Mouse (Mus musculus): Measurements from ENCODE around the gene Pign. TPM values are rescaled to one million over a fixed set of nuclear protein-coding genes. Genes with fewer than 3 reads are reported as not detected.

Gene Pign
- polyA plus RNA-seq, 1 experiment from 2014 or later: 14.4 TPM

DNA sequence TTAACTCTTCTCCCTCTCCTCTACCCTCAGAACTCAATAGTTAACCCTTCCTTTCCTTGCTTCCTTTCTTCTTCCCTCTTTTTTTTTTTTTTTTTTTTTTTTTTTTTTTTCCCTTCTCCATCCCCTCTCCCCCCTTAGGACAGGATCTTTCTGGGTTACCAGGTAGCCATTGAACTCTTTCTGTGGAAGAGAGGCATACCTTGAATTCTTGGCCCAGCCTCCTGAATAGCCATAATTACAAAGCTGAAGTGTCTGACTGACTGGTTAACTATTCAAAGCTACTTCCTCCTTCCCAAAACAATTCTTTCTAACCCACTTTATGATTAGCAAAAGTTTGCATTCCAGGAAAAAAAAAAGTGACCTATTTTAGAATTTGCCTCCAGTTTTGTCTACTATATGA, 6.2 kb upstream of the Pign start:
- no peak overlapping the region for H3K9ac ChIP-seq (ENCODE audit: low read length)
- no peak overlapping the region for H3K4me3 ChIP-seq (ENCODE audit: low read depth, low read length)
- H3K9me3 ChIP-seq (ENCODE audit: control insufficient read depth, low read length): no peaks in the 10 kb centered on the region
- ATAC-seq (ENCODE audit: insufficient read depth, low FRiP score, low TSS enrichment) (no peak), DNase-seq (ENCODE audit: low spot score) (no peak)
- no peaks in the 10 kb centered on the region for H3K27me3 ChIP-seq (ENCODE audit: control insufficient read depth, insufficient read depth, low read length)
- H3K4me2 ChIP-seq (ENCODE audit: low read depth): no peak overlapping the region
- no peak overlapping the region for H3K27ac ChIP-seq (ENCODE audit: low read depth, low read length)
- H3K36me3 ChIP-seq (ENCODE audit: control insufficient read depth, insufficient read depth, low read length): no peaks in the 10 kb centered on the region
- no peaks in the 10 kb centered on the region for H3K4me1 ChIP-seq (ENCODE audit: control insufficient read depth, insufficient read depth, low read length)

DNA sequence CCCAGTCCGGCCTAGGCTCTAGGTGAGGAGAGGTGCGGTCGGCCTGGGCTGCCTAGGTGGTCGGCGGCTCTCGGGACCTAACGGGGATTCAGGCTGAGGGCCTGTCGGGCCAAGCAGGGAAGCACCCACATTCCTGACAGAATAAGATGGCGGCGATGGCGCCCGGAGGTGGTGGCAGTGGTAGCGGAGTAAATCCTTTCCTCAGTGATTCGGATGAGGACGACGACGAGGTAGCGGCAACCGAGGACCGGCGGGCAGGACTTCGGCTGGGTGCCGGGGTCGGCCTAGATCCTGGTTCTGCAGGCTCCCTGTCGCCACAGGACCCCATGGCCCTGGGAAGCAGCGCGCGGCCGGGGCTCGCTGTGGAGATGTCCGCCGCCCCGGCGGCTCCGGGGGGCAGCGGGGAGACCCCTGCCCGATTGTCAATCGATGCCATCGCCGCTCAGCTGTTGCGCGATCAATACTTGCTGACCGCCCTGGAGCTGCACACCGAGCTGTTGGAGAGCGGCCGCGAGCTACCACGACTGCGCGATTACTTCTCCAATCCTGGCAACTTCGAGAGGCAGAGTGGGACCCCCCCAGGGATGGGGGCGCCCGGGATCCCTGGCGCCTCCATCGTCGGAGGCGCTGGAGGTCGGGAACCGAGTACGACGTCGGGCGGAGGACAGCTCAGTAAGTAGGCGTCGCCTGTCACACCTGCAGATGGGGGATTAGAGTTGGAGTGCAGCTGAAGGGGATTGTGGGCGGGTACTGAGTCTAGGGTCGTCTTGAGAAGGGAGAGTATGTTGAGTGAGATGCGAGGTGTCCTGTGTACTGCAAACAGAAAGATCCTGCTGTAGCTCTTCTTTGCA, 710 bp upstream of the Pign start:
- H3K27me3 ChIP-seq (ENCODE audit: control insufficient read depth, insufficient read depth, low read length): no peaks in the 10 kb centered on the region
- H3K9ac ChIP-seq (ENCODE audit: low read length): peak overlapping the region; percentile 85
- peaks cover 5% of the 10 kb centered on the region; the same call in 1 of the 2 replicates for H3K4me1 ChIP-seq (ENCODE audit: control insufficient read depth, insufficient read depth, low read length)
- no peaks in the 10 kb centered on the region for H3K36me3 ChIP-seq (ENCODE audit: control insufficient read depth, insufficient read depth, low read length)
- peak; percentile 22 for ATAC-seq (ENCODE audit: insufficient read depth, low FRiP score, low TSS enrichment)
- WGBS: under 1% methylated on average over 68 of the region's 68 CpGs
- peak overlapping the region; percentile 87 for H3K4me2 ChIP-seq (ENCODE audit: low read depth)
- DNase-seq (ENCODE audit: low spot score): peak; percentile 35
- 0 out of 2 replicates have a peak overlapping the region, but pooled peaks have one; percentile 54 for H3K27ac ChIP-seq (ENCODE audit: low read depth, low read length)
- H3K4me3 ChIP-seq (ENCODE audit: low read depth, low read length): peak overlapping the region; percentile 94
- no peaks in the 10 kb centered on the region for H3K9me3 ChIP-seq (ENCODE audit: control insufficient read depth, low read length)

DNA sequence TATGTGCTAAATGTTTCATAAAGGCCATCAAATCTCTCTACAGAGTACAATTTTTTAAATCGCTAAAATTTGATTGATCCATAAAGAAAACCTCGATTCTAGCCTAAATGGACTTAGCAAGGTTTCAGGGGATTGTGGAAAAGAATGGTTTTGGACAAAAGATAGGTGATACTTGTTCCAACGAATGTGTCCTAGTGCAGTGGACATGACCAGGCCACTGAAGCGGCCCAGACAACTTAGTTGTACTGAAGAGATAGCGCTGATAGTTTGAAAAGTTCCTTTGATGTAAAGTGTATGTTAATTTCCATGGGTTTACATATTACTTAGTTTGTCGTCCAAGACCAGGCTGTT, 682 bp downstream of the Pign start:
- no peak overlapping the region for H3K27ac ChIP-seq (ENCODE audit: low read depth, low read length)
- peak overlapping the region; percentile 72 for H3K4me2 ChIP-seq (ENCODE audit: low read depth)
- ATAC-seq (ENCODE audit: insufficient read depth, low FRiP score, low TSS enrichment) (no peak), DNase-seq (ENCODE audit: low spot score) (no peak)
- H3K4me1 ChIP-seq (ENCODE audit: control insufficient read depth, insufficient read depth, low read length): peaks cover 5% of the 10 kb centered on the region; the same call in 1 of the 2 replicates
- WGBS: 10% methylated on average over 6 of the region's 6 CpGs
- H3K27me3 ChIP-seq (ENCODE audit: control insufficient read depth, insufficient read depth, low read length): no peaks in the 10 kb centered on the region
- no peaks in the 10 kb centered on the region for H3K9me3 ChIP-seq (ENCODE audit: control insufficient read depth, low read length)
- H3K4me3 ChIP-seq (ENCODE audit: low read depth, low read length): peak overlapping the region; percentile 94
- peak overlapping the region; percentile 71 for H3K9ac ChIP-seq (ENCODE audit: low read length)
- H3K36me3 ChIP-seq (ENCODE audit: control insufficient read depth, insufficient read depth, low read length): no peaks in the 10 kb centered on the region

DNA sequence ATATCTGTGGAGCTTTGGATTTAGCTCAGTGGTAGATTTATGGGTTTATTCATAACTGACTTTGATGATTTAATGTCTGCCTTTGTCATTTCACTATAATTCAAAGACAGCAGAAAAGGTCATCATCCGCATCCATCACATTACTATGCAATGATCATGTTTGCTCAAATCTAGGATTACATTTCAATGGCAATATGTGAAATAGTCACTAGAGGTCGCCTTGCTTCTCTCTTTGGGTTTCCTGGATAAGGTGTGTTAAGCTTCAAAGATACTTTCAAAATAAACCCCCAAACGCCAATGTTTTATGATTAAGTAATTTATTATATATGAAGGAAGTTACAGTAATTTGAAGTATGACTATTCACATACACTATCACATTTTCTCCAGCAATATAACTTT, 3.5 kb downstream of the Pign start:
- ATAC-seq (ENCODE audit: insufficient read depth, low FRiP score, low TSS enrichment): no peak
- DNase-seq (ENCODE audit: low spot score): no peak
- H3K27ac ChIP-seq (ENCODE audit: low read depth, low read length): no peak overlapping the region
- no peak overlapping the region for H3K4me2 ChIP-seq (ENCODE audit: low read depth)
- H3K4me1 ChIP-seq (ENCODE audit: control insufficient read depth, insufficient read depth, low read length): peaks cover 5% of the 10 kb centered on the region; the same call in 1 of the 2 replicates
- H3K36me3 ChIP-seq (ENCODE audit: control insufficient read depth, insufficient read depth, low read length): no peaks in the 10 kb centered on the region
- no peak overlapping the region for H3K9ac ChIP-seq (ENCODE audit: low read length)
- H3K4me3 ChIP-seq (ENCODE audit: low read depth, low read length): no peak overlapping the region
- WGBS: 25% methylated on average over 3 of the region's 3 CpGs
- no peaks in the 10 kb centered on the region for H3K27me3 ChIP-seq (ENCODE audit: control insufficient read depth, insufficient read depth, low read length)
- no peaks in the 10 kb centered on the region for H3K9me3 ChIP-seq (ENCODE audit: control insufficient read depth, low read length)

DNA sequence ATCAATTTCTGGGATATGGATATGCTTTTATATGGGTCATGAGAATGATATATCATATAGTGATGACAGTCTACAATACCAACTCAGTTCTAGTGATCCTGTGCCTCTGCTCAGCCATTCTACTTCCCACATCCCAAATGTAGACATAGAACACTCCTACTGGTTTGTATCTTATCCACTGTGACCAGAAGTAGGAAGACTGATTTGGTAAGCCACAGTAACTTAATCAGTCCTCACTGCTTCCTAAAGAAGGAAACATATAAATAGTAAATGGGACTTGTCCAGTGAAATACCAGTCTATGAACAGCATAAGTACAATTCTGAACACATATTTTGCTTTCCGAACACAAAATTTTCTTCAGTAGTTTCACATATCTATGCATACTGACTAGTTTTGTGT, 9.5 kb downstream of the Pign start:
- ATAC-seq (ENCODE audit: insufficient read depth, low FRiP score, low TSS enrichment): no peak
- H3K36me3 ChIP-seq (ENCODE audit: control insufficient read depth, insufficient read depth, low read length): no peaks in the 10 kb centered on the region
- no peak overlapping the region for H3K4me3 ChIP-seq (ENCODE audit: low read depth, low read length)
- no peak overlapping the region for H3K27ac ChIP-seq (ENCODE audit: low read depth, low read length)
- WGBS: 98% methylated on average over 1 of the region's 1 CpGs
- no peaks in the 10 kb centered on the region for H3K9me3 ChIP-seq (ENCODE audit: control insufficient read depth, low read length)
- no peak for DNase-seq (ENCODE audit: low spot score)
- H3K27me3 ChIP-seq (ENCODE audit: control insufficient read depth, insufficient read depth, low read length): no peaks in the 10 kb centered on the region
- no peak overlapping the region for H3K9ac ChIP-seq (ENCODE audit: low read length)
- no peaks in the 10 kb centered on the region for H3K4me1 ChIP-seq (ENCODE audit: control insufficient read depth, insufficient read depth, low read length)
- no peak overlapping the region for H3K4me2 ChIP-seq (ENCODE audit: low read depth)

DNA sequence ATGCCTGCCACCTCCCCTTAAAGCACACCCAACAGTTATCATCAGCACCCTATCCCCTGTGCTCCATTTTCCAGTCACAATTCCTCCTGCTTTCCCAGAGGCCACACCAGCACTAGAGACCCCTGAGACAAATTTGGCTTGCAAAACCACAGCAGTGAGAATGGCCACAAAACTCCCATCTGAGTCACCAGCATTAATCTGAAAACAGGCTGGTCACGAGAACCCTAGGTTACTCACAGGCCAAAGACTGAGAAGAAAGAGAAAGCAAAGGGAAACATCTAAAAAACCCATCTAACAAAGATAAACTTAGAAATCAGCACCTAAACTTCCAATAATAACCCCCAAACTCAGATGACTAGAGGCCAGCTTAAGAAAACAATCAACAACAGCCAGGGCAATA, 12.8 kb downstream of the Pign start:
- 91% methylated on average over 1 of the region's 1 CpGs for WGBS

DNA sequence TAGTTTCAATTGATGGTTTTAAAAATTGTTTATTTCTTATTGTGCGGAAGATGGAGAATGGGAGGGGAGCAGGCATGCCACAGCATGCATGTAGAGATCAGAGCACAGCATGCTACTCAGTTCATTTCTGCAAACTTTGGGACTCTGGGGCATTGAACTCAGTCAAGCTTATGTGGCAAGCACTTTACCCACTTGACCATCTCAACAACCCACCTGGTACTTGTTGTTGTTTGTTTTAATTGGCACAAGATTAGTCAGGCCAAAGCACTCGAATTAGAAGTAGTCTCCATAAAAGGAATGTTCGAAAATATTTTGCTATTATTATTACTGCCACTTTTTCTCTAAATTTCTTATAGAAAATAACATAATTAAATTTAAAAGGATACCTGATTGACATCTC, 19.4 kb downstream of the Pign start:
- Histone ChIP-seq H3K4me2 (ENCODE audit: low read depth) (no peak overlapping the region), H3K27me3 (ENCODE audit: control insufficient read depth, insufficient read depth, low read length) (no peaks in the 10 kb centered on the region)
- WGBS: 88% methylated on average over 3 of the region's 3 CpGs

More for the DNA sequence above, 12.8 kb downstream of the Pign start:
- Histone ChIP-seq H3K9ac (ENCODE audit: low read length) (no peak overlapping the region), H3K4me3 (ENCODE audit: low read depth, low read length) (no peak overlapping the region), H3K27ac (ENCODE audit: low read depth, low read length) (no peak overlapping the region), H3K36me3 (ENCODE audit: control insufficient read depth, insufficient read depth, low read length) (no peaks in the 10 kb centered on the region), H3K4me2 (ENCODE audit: low read depth) (no peak overlapping the region), H3K27me3 (ENCODE audit: control insufficient read depth, insufficient read depth, low read length) (no peaks in the 10 kb centered on the region), H3K4me1 (ENCODE audit: control insufficient read depth, insufficient read depth, low read length) (no peaks in the 10 kb centered on the region), H3K9me3 (ENCODE audit: control insufficient read depth, low read length) (no peaks in the 10 kb centered on the region)
- no peak for ATAC-seq (ENCODE audit: insufficient read depth, low FRiP score, low TSS enrichment)
- no peak for DNase-seq (ENCODE audit: low spot score)

DNA sequence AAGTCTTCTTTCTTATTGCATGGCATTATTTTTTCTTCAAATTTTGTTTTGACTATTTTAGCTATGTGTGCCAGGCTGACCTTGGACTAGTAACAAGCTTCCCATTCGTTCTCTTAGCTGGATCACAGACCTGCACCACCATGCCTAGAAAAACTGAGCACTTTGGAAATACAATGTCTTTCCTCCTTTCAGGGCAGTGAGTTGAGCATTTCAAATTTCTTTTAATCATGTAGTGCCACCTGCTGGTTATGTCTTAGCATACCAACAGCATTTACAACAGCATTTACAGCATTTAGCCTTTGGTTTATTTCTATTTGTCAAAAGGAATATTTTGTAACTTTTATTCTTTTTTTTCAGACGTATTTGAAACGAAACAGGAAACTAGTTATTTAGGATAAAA, 33.0 kb downstream of the Pign start:
- peak; percentile 45; the same call in 1 of the 2 replicates for ATAC-seq (ENCODE audit: insufficient read depth, low FRiP score, low TSS enrichment)

More for the DNA sequence above, 19.4 kb downstream of the Pign start:
- DNase-seq (ENCODE audit: low spot score) (no peak), ATAC-seq (ENCODE audit: insufficient read depth, low FRiP score, low TSS enrichment) (no peak)
- H3K9me3 ChIP-seq (ENCODE audit: control insufficient read depth, low read length): no peaks in the 10 kb centered on the region
- H3K36me3 ChIP-seq (ENCODE audit: control insufficient read depth, insufficient read depth, low read length): no peaks in the 10 kb centered on the region
- no peaks in the 10 kb centered on the region for H3K4me1 ChIP-seq (ENCODE audit: control insufficient read depth, insufficient read depth, low read length)
- no peak overlapping the region for H3K27ac ChIP-seq (ENCODE audit: low read depth, low read length)
- no peak overlapping the region for H3K4me3 ChIP-seq (ENCODE audit: low read depth, low read length)
- H3K9ac ChIP-seq (ENCODE audit: low read length): no peak overlapping the region

DNA sequence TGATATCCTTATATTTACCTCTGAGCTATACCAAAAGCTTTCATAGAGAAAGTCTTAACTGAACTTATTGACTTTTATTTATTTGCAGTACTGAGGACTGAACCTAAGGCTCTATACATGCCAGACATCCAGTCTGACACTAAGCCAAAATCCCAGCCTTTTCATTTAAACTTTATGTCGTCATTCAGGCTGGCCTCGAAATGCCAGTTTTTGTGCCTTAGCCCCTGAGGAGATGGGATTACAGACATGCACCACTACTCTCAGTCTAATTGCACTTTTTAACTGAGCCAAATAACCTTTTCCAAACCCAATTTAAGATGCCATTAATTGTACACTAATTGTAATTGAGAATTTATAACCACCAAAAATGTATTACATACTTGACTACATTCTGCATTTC, 73.8 kb downstream of the Pign start:
- ATAC-seq (ENCODE audit: insufficient read depth, low FRiP score, low TSS enrichment): no peak
- WGBS: 71% methylated on average over 2 of the region's 2 CpGs
- no peak overlapping the region for H3K9ac ChIP-seq (ENCODE audit: low read length)

More for the DNA sequence above, 33.0 kb downstream of the Pign start:
- no peak overlapping the region for H3K27ac ChIP-seq (ENCODE audit: low read depth, low read length)
- WGBS: 53% methylated on average over 3 of the region's 3 CpGs
- DNase-seq (ENCODE audit: low spot score): peak; percentile 12
- H3K4me3 ChIP-seq (ENCODE audit: low read depth, low read length): no peak overlapping the region
- H3K4me2 ChIP-seq (ENCODE audit: low read depth): no peak overlapping the region
- H3K36me3 ChIP-seq (ENCODE audit: control insufficient read depth, insufficient read depth, low read length): no peaks in the 10 kb centered on the region
- H3K27me3 ChIP-seq (ENCODE audit: control insufficient read depth, insufficient read depth, low read length): no peaks in the 10 kb centered on the region
- H3K4me1 ChIP-seq (ENCODE audit: control insufficient read depth, insufficient read depth, low read length): no peaks in the 10 kb centered on the region
- H3K9ac ChIP-seq (ENCODE audit: low read length): no peak overlapping the region
- no peaks in the 10 kb centered on the region for H3K9me3 ChIP-seq (ENCODE audit: control insufficient read depth, low read length)

More for the DNA sequence above, 73.8 kb downstream of the Pign start:
- Histone ChIP-seq H3K9me3 (ENCODE audit: control insufficient read depth, low read length) (no peaks in the 10 kb centered on the region), H3K4me2 (ENCODE audit: low read depth) (no peak overlapping the region), H3K27ac (ENCODE audit: low read depth, low read length) (no peak overlapping the region), H3K36me3 (ENCODE audit: control insufficient read depth, insufficient read depth, low read length) (no peaks in the 10 kb centered on the region), H3K4me1 (ENCODE audit: control insufficient read depth, insufficient read depth, low read length) (no peaks in the 10 kb centered on the region), H3K4me3 (ENCODE audit: low read depth, low read length) (no peak overlapping the region), H3K27me3 (ENCODE audit: control insufficient read depth, insufficient read depth, low read length) (no peaks in the 10 kb centered on the region)
- DNase-seq (ENCODE audit: low spot score): no peak
